Mouse (Mus musculus) heart, postnatal 25 days (tissue): ENCODE data around the gene Kcnj9. TPM values are rescaled to one million over a fixed set of nuclear protein-coding genes. Genes with fewer than 3 reads are reported as not detected.

Experiments
- DNase-seq: peaks from one replicate; pipeline ENCODE4 v3.0.0; 2022; ENCODE audit warnings: low spot score
- intact Hi-C: fragments of 180-260 bp; cut with DNase I; formaldehyde crosslinking; loops from one replicate; pipeline ENCODE4 v1.15.1; 2025
- total RNA-seq, 2 experiments: library from RNA; stranded (reverse); gene quantifications; 2 replicates each; pipeline ENCODE4 v1.2.3; 2021

Kcnj9 gene
- total RNA-seq, result under 1 TPM in 1 of 2 experiments, not detected in 1; 0.06 TPM

DNA sequence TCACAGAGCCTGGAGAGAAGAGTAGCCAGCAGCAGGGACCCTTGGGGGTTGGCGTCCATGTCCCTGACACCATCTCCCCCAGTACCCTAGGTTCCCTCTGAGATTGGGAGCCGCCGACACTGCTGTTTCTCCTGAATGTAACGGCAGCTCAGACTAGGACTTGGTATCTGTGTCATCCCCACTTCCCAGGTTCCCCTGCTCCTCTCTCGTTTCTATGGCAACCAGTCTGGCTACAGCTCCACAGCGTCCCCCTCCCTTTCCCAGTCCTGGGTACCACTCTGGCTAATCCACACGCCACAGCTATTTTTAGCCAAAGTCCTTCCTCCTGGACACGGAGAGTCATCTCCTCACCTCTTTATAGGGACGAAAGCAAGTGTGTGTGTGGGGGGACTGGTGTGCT lies at the start of gene Kcnj9:
Gene Kcnj9, minus strand, starts transcription at position 188 of the 400 bp plus-strand sequence.
- intact Hi-C loops, result no loop called here
- DNase-seq, result no peak

DNA sequence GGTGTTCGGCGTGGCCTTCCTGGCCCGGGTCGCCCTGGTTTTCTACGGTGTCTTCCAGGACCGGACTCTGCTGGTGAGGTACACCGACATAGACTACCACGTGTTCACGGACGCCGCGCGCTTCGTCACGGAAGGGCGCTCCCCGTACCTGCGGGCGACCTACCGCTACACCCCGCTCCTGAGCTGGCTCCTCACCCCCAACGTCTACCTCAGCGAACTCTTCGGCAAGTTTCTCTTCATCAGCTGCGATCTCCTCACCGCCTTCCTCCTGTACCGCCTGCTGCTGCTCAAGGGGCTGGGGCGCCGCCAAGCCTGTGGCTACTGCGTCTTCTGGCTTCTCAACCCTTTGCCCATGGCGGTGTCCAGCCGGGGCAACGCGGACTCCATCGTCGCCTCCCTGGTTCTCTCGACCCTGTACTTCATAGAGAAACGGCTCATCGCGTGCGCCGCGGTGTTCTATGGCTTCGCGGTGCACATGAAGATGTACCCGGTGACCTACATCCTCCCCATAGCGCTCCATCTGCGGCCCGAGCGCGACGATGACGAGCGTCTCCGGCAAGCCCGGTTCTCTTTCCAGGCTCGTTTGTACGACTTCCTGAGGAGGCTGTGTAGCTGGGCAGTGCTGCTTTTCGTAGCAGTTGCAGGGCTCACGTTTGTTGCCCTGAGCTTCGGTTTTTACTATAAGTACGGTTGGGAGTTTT lies 47.8 kb upstream of the Kcnj9 start:
- intact Hi-C loops, result loop anchor here (1.0 kb wide), 1 partner anchor 295 kb away; the partner anchor contains the start of genes Copa and Ncstn
- DNase-seq, result no peak

DNA sequence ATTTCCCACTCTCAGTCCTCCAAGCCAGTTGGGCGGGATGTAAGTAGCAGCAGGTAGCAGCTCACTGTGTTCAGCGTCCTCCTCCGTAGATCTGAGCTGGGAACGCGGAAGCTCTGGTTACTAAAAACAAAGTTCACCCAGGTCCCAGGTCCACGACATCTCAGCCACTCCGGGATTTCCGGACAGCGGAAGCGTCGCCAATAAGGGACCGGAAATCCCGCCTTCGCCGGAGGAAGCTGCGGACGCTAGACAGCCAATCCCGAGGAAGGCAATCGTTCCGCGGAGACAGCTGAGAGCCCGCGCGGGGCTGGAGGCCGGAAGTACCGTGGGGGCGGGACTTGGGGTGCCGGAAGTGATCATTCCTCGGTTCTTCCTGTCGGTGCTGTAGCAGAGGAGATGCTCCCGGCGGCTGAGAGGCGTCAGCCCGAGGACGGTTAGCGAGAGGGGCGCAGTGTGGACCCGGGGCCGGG lies 47.1 kb upstream of the Kcnj9 start, which contains the start of gene Pigm:
Gene Pigm, plus strand, starts transcription at position 349 of the 470 bp plus-strand sequence.
- DNase-seq, result peak; percentile 96
- intact Hi-C loops, result loop anchor here (1.0 kb wide), 1 partner anchor 294 kb away; the partner anchor contains the start of genes Copa and Ncstn

DNA sequence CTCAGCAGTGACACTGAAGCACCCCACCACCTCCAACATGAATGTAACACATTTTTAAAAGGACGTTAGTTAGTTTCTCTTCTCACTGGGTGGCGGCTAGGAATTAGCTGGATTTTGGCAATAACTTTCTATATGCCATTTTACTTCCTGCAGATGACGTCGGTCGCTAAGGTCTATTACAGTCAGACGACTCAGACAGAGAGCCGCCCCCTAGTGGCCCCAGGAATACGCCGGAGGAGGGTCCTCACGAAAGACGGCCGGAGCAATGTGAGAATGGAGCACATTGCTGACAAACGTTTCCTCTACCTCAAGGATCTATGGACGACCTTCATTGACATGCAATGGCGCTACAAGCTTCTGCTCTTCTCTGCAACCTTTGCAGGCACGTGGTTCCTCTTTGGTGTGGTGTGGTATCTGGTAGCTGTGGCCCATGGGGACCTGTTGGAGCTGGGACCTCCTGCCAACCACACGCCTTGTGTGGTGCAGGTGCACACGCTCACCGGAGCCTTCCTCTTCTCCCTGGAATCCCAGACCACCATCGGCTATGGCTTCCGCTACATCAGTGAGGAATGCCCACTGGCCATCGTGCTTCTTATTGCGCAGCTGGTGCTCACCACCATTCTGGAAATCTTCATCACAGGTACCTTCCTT lies 39.8 kb upstream of the Kcnj9 start:
- intact Hi-C loops, result no loop called here
- DNase-seq, result no peak

DNA sequence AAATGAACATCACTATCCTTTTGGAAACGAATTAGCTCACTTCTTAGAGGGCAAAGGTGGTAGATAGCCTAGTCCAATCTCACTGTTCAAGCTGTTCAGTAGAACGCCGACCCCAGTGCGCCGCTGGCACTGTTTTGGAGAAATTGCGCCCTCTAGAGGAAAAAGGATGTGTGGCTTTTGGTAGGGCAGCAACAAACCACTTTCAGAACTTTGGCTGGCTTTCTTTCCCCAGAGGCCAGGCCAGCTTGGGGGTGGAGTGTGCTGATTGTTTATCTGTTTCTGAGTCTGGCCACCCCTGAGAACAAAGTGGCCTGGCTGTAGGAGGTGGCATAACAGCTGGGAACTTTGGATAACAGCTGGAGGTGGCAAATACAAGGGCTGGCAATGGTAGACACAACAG lies 35.6 kb upstream of the Kcnj9 start:
- intact Hi-C loops, result no loop called here
- DNase-seq, result no peak

DNA sequence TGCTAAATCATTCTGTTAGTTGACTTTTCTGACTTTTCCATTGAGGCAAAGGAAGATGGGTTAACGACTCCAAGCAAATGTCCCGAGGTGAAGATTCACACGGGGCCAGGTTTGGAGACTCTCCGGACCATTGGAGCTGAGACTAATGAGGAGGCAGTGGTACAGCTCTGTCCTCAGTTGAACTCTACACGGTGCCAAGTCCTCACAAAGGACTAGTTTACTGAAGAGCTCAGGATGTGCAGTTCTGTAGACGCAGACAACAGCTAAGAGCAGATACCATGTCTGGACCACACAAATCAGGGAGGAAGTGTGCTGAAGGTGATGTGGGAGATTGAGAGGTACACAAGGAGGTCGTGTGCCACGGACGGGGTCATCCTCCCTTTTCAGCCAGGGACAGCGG lies 29.2 kb upstream of the Kcnj9 start:
- DNase-seq, result no peak
- intact Hi-C loops, result no loop called here

DNA sequence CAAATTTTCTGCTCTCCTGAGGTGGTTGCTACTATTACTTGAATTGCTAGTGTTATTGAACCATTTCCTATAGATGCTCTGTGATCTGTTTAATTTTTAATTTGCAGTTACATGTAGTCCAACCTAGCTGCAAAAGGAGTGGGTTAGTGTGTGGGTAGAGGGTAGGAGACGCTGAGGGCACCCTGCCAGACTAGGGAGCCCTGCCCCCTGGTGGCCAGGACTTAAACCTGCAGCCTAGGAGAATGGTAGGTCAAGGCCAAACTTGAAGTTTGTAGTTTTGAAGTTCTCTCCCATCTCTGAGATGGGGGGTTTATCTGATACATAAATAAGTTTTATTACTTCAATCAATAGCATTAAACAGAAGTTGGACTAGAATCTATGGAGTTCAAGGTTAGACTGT lies 28.4 kb upstream of the Kcnj9 start:
- intact Hi-C loops, result loop anchor here (2.0 kb wide), 1 partner anchor 311 kb away; no protein-coding TSS in a partner anchor
- DNase-seq, result no peak

DNA sequence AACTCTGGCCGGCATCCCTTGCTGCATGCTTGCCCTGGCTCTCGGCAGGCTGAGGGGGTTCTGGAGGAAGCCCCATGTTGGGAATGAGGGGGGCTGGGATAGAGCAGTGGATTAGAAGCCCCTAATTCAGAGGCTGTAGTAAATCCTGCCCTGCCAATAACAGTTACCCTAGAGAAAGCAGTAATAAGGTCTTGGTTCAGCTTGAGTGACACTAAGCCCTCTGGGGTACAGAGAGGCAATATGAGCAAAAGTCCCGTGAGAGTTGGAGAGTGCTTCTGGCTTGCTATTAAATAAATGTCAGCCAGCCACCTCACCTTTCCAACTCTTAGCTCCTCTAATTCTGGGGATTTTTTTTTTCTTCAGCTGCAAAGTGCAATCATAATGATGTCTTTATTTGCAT lies 26.2 kb upstream of the Kcnj9 start:
- DNase-seq, result no peak
- intact Hi-C loops, result no loop called here

DNA sequence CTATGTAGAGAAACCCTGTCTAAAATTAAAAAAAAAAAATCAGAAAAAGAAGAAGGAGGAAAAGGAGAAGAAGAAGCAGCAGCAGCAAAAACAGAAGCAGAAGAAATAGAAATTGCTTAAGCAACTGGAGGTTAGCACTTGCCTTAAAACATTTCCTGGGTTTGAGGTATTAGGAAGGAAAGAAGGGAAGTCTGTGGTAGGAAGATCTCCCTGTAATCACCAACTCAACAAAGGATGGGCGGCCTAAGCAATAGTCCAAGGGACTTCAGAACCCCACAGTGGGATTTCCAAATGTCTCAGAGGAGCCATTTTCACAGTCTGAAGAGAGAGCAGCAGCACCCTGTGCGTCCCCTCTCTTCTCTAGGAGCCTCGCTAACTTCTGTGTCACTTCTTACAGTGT lies 23.3 kb upstream of the Kcnj9 start:
- no peak for DNase-seq
- intact Hi-C loops, result no loop called here

DNA sequence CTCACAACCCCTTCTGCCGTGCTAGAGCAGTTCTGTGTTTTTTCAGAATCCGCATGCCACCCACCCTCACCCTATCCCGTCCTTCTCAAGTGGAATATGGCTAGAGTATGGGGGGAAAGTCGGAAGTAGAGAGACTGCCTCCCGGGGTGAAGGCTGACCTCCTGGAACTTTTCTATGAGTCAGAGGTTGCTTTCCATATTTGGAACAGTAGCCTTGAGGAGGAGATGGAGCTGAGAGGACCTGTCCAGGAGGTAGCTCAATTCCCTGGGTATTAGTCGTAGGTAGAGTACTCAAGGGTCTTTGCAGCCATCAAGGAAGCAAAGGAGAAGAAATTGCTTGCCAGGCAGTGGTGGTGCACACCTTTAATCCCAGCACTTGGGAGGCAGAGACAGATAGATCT lies 22.9 kb upstream of the Kcnj9 start:
- DNase-seq, result no peak
- intact Hi-C loops, result no loop called here

DNA sequence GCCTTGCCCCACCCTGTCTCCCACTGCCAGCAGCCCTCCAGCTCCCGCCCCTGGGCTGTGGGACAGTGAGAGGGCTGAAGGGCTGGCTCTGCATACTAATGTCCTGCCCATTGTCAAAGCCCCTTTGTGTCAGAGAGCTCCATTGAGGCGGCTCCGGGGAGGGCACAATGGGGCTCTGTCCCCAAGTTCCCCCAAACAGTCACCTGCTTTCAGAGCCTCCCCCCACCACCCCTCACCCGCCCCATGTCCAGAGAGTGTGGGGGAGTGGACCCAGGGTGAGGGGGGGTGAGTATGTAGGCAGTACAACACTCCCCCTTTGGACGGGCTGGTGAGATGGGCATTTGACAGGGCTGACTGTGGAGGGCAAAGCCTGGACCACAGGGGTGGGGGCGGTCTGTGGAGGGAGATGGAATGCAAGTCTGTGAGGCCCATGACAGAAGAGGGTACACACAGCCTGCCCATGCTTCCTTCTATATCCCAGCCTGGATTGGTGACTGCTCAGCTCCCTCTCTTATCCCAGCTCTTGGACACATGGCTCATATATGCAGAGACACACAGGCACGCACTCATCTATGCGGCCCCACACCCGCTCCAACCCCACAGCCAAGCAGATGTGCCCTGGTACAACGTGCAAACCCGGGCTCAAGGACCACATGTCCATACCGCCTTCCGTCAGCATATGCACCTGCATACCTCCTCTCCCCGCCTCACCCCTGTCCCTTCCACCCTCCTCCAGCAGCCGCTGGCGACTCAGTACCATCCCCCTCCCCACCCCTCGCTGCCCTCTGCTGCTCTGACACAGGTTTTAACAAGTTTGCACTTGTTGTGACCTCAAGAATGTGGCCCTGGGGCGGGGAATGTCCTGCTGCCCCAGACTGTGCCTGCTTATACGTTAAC lies 21.0 kb upstream of the Kcnj9 start:
- intact Hi-C loops, result no loop called here
- no peak for DNase-seq

DNA sequence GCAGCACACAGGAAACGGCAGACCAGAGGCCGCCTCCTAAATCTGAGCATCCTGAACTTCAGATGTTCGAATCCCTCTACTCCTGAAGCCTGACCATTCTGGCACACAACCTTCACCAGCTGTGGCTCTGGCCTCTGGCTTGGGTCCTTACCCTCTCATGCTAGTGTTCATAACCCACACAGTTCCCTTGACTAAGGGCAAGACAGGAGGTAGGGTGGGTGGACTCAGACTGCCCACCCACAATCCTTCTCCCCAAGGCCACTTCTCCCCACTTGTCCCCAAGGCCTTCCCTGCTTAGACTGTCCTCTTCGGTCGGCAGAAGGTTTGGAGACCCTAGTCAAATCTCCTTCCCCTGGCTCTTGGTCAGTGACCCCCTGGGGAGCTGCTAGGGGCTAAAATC lies 20.4 kb upstream of the Kcnj9 start:
- intact Hi-C loops, result no loop called here
- DNase-seq, result no peak

DNA sequence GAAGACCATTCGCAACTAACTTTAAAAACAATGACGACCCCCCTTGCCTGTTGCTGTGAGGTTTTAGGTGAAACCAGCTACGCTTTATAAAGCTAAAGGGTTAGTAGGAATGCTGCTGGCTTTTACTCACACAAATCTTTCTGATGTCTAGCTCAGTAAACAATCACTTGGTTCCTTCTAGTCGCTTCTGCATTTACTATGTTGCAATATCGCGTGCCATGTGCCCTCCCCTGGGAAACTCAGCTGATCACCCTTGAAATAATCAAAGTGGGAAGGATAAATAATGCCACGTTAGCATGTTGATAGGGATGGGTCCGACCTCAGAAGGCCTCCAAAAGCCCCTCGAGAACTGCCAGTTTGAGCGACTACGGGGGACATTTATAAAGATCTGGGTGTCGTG lies 18.3 kb upstream of the Kcnj9 start:
- no peak for DNase-seq
- intact Hi-C loops, result no loop called here

DNA sequence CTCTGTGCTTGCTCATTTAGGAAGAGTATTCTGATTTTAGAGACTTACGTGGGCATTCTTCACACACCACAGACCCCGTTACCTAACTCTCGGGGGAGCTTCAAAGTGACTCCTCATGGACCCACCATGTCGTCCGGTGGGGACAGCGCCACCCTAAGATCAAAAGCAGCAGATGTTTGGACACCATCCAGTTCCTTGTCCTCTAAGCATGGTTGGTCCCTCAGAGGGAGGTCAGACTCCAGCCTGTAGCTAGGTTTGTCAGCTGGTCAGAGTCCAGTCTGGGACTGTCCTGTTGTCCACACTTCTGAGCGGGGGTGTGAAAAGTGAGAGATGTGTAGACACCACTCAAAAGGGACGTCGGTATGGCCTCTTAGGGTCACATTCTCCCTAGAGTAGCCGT lies 17.6 kb upstream of the Kcnj9 start:
- DNase-seq, result no peak
- intact Hi-C loops, result no loop called here

DNA sequence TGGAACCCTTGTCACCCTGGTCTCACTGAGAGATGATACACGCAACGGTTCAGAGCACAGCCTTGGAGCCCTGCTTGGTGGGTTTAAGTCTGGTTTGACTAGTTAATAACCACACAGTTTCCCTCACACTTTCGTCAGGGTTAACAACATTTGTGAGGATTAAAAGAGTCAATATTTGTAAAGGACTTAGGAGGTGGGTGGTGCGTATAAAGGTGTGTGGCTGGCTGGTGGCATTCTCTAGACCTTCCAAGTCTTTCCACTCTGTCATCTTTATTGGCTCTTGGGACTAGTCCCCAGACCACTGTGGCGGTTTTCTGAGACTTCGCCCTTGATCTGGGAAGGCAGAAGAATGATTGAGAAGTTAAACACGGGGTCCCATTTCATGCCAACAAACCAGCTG lies 15.7 kb upstream of the Kcnj9 start:
- no peak for DNase-seq
- intact Hi-C loops, result no loop called here

DNA sequence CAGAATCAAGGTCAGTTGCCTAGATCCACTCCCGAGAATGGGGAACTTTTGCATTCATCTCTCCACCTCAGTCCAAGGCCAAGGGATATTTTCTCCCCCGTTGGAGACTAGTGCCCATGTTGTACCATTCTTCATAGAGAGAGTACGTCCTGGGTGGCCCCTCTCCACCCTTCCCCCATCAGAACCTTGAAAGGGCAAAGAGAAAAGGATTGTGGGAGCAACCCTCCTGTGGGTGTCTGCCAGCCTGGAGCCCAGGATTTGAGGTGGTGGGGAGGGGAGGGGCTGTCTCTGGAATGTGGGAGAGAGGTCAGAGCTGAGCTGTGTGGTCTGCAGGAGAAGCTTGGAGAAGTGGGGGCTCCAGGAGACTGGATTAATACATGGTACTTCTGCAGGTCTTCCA lies 14.8 kb upstream of the Kcnj9 start:
- intact Hi-C loops, result no loop called here
- DNase-seq, result no peak

DNA sequence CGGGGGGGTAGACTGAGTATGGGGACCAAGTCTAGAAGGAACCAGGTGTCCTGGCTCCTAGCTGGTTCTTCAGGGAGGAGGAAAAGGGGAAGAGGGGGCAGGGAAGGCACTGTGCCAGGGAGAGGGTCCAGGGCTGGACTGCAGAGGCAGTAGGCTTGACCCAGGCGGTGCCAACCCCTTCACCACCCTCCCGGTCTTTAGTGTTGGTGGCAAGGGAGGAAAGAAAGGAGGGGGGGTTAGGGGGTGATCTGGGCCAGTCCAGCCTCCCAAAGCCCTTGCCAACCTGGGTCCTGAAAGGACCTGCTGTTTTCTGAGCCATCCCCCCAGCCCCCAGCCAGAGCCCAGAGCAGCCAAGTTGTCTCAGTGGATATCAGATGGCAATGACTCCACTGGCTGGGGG lies 13.6 kb upstream of the Kcnj9 start:
- DNase-seq, result no peak
- intact Hi-C loops, result no loop called here

DNA sequence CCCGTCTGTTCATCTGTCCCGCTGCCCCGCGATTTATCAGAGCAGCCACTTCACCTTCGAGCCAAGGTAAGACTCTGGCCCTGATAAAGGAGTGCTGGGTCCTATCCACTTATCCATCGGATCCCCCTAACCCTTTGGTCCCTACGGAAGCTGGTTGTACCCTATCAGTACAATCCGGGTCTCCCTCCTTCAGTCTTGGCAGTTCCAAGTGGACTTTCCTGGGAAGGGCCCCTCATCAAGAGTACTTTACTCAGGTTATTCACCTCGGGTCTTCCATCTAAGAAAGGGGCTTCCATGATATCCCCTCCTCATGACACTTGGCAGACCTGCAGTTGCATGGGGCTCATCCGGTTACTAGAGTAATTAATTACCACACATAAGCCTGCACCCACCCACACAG lies 12.3 kb upstream of the Kcnj9 start:
- intact Hi-C loops, result no loop called here
- no peak for DNase-seq

DNA sequence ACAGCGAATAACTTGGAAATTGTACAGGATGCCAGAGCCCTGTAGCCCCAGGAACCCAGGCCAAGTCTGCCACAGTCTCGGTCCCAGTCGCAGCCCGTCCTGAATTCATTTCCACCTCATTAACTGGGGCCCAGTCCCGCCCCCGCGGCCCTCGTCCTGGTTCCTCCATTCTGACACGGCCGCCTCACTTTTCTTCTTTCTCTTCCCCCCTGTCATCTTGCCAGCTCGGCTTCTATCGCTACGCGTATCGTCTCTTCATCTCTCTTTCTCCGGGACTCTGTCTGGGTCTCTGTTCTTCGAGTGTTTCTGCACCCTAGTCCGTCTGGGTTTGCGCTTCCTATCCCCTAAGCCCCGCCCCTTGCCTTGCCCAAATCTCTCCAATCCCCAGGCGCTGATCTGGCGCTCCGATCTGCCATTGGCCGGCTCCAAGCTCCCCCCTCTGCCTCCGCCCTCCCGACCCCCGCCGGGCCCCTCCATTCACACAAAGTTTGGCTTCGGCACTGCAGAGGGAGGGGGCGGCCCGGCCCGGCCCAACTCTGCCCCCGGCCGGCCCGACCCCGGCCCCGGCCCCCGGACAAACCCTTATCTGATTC lies 11.7 kb upstream of the Kcnj9 start, which contains the start of gene Kcnj10:
Gene Kcnj10, plus strand, starts transcription at position 482 of the 593 bp plus-strand sequence.
- DNase-seq, result peak; percentile 38
- intact Hi-C loops, result no loop called here
